Mouse (Mus musculus) hindbrain, embryonic 12.5 days (tissue): ENCODE results near the gene Gm8300. TPM values are rescaled to one million over a fixed set of nuclear protein-coding genes. Genes with fewer than 3 reads are reported as not detected.
A peak's percentile ranks its signal among the peaks of the same experiment; 100 is the strongest.
"Not testable (repeated sequence)": the region's sequence is repeated elsewhere in the genome, so short reads cannot be mapped to it uniquely, and the experiment has no call there.

Source experiments
- ATAC-seq: fragments of 200-750 bp; cut with Nextera tagmentation; 2 replicates; pipeline ENCODE4 v1.8.0; 2017; ENCODE audit warnings: moderate TSS enrichment; ENCODE audit not compliant: low FRiP score
- H3K27ac ChIP-seq: fragments of 300-500 bp; sonication (generic); 2 replicates; pipeline ENCODE4 v1.5.1; 2016; ENCODE audit warnings: mild to moderate bottlenecking
- H3K27me3 ChIP-seq: fragments of 300-500 bp; sonication (generic); 2 replicates; pipeline ENCODE4 v1.6.1; 2016; ENCODE audit warnings: mild to moderate bottlenecking
- H3K36me3 ChIP-seq: fragments of 300-500 bp; sonication (generic); 2 replicates; pipeline ENCODE4 v1.6.1; 2016; ENCODE audit warnings: mild to moderate bottlenecking
- H3K4me1 ChIP-seq: fragments of 300-500 bp; sonication (generic); 2 replicates; pipeline ENCODE4 v1.6.1; 2016
- H3K4me2 ChIP-seq: fragments of 300-500 bp; sonication (generic); replicated peaks from 2 replicates; pipeline ENCODE4 v1.6.1; 2016; ENCODE audit warnings: mild to moderate bottlenecking
- H3K4me3 ChIP-seq: fragments of 300-500 bp; sonication (generic); 2 replicates; pipeline ENCODE4 v1.5.1; 2016; ENCODE audit warnings: mild to moderate bottlenecking
- H3K9ac ChIP-seq: fragments of 300-500 bp; sonication (generic); 2 replicates; pipeline ENCODE4 v1.6.1; 2016; ENCODE audit warnings: mild to moderate bottlenecking, moderate library complexity
- H3K9me3 ChIP-seq: fragments of 300-500 bp; sonication (generic); replicated peaks from 2 replicates; pipeline ENCODE4 v1.6.1; 2016; ENCODE audit warnings: mild to moderate bottlenecking
- WGBS: fragments of 180-500 bp; shearing (Covaris S2); methylation state at CpG from one replicate; pipeline ENCODE4 v1.1.7; 2016; 5-methylcytosine and 5-hydroxymethylcytosine counted together
- polyA plus RNA-seq: library from polyadenylated mRNA; unstranded; fragments of >200 nt; fragmentation: Nextera tagmentation; extraction: Ambion mirVana; gene quantifications from 2 replicates; pipeline ENCODE4 v1.2.1, GENCODE M21; 2016

The Gm8300 gene
- not detected in 2 replicates for polyA plus RNA-seq

GRCm38 (mm10) chr12:87514016-87514415, at the start of gene Gm8300:
Gm8300 (plus strand) TSS chr12:87514316.
- H3K4me2 ChIP-seq, H3K27me3 ChIP-seq, ATAC-seq, H3K9me3 ChIP-seq, H3K36me3 ChIP-seq, H3K9ac ChIP-seq, H3K4me3 ChIP-seq, H3K27ac ChIP-seq, H3K4me1 ChIP-seq: not testable (repeated sequence)
- WGBS: 78% methylated on average over 4 of the region's 4 CpGs

GRCm38 (mm10) chr12:87464678-87465297, 49.3 kb upstream of the Gm8300 start:
- Histone ChIP-seq H3K4me2 (no peak overlapping the region), H3K36me3 (peaks cover 67% of the 10 kb centered on the region)

GRCm38 (mm10) chr12:87470263-87471136, 43.6 kb upstream of the Gm8300 start:
- ATAC-seq: no peak
- H3K27me3 ChIP-seq: no peaks in the 10 kb centered on the region
- 0 out of 2 replicates have a peak overlapping the region, but pooled peaks have one; percentile 83 for H3K9ac ChIP-seq
- no peak overlapping the region for H3K27ac ChIP-seq
- peak overlapping the region; percentile 74 for H3K4me3 ChIP-seq
- 75% methylated on average over 7 of the region's 7 CpGs for WGBS
- H3K4me2 ChIP-seq: peak overlapping the region; percentile 68
- H3K9me3 ChIP-seq: no peaks in the 10 kb centered on the region
- H3K36me3 ChIP-seq: peaks cover 19% of the 10 kb centered on the region
- peaks cover 14% of the 10 kb centered on the region for H3K4me1 ChIP-seq

More at GRCm38 (mm10) chr12:87464678-87465297, 49.3 kb upstream of the Gm8300 start:
- ATAC-seq: no peak
- Histone ChIP-seq H3K9ac (no peak overlapping the region), H3K4me1 (no peaks in the 10 kb centered on the region), H3K9me3 (no peaks in the 10 kb centered on the region), H3K4me3 (no peak overlapping the region), H3K27ac (no peak overlapping the region), H3K27me3 (no peaks in the 10 kb centered on the region)
- 91% methylated on average over 6 of the region's 6 CpGs for WGBS

- H3K27me3 ChIP-seq: no peaks in the 10 kb centered on the region
- peak overlapping the region; percentile 74 for H3K4me3 ChIP-seq
- peak overlapping the region; percentile 68 for H3K4me2 ChIP-seq
- no peak for ATAC-seq
- H3K9me3 ChIP-seq: no peaks in the 10 kb centered on the region
- under 1% methylated on average over 19 of the region's 19 CpGs for WGBS
- peak overlapping the region; percentile 83 for H3K9ac ChIP-seq
- H3K4me1 ChIP-seq: peaks cover 14% of the 10 kb centered on the region
- peaks cover 19% of the 10 kb centered on the region for H3K36me3 ChIP-seq
- H3K27ac ChIP-seq: peak overlapping the region; percentile 87
These were observed 42.6 kb upstream of the Gm8300 start for GRCm38 (mm10) chr12:87471421-87471963.

GRCm38 (mm10) chr12:87471964-87472786, 41.9 kb upstream of the Gm8300 start, which contains the start of gene Snw1:
Snw1 (minus strand) TSS chr12:87472274.
- no peaks in the 10 kb centered on the region for H3K27me3 ChIP-seq
- H3K4me3 ChIP-seq: peak within 1 kb of the TSS; percentile 74
- 3% methylated on average over 44 of the region's 45 CpGs for WGBS
- no peaks in the 10 kb centered on the region for H3K9me3 ChIP-seq
- H3K4me2 ChIP-seq: peak within 1 kb of the TSS; percentile 68
- H3K36me3 ChIP-seq: peaks cover 12% of the 10 kb centered on the region
- peak; percentile 96 for ATAC-seq
- peak within 1 kb of the TSS; percentile 83 for H3K9ac ChIP-seq
- peak within 1 kb of the TSS; percentile 87 for H3K27ac ChIP-seq
- H3K4me1 ChIP-seq: peaks cover 14% of the 10 kb centered on the region

- Histone ChIP-seq H3K4me3 (no peak overlapping the region), H3K36me3 (no peaks in the 10 kb centered on the region), H3K4me2 (no peak overlapping the region), H3K4me1 (peaks cover 14% of the 10 kb centered on the region), H3K27me3 (no peaks in the 10 kb centered on the region), H3K9me3 (no peaks in the 10 kb centered on the region), H3K27ac (no peak overlapping the region), H3K9ac (no peak overlapping the region)
- 81% methylated on average over 3 of the region's 3 CpGs for WGBS
- ATAC-seq: no peak
These were observed 39.4 kb upstream of the Gm8300 start for GRCm38 (mm10) chr12:87474756-87475155.

GRCm38 (mm10) chr12:87482482-87482881, 31.6 kb upstream of the Gm8300 start:
- H3K27me3 ChIP-seq, H3K9ac ChIP-seq, H3K36me3 ChIP-seq, H3K4me2 ChIP-seq, H3K4me3 ChIP-seq, H3K4me1 ChIP-seq, H3K27ac ChIP-seq, H3K9me3 ChIP-seq, ATAC-seq: not testable (repeated sequence)
- 78% methylated on average over 5 of the region's 5 CpGs for WGBS

- 67% methylated on average over 2 of the region's 2 CpGs for WGBS
- H3K36me3 ChIP-seq, H3K27ac ChIP-seq, H3K9ac ChIP-seq, H3K27me3 ChIP-seq, ATAC-seq, H3K4me1 ChIP-seq, H3K4me3 ChIP-seq, H3K4me2 ChIP-seq, H3K9me3 ChIP-seq: not testable (repeated sequence)
These were observed 25.4 kb upstream of the Gm8300 start for GRCm38 (mm10) chr12:87488683-87489082.

GRCm38 (mm10) chr12:87494421-87494820, 19.7 kb upstream of the Gm8300 start, which contains the start of gene Gm5788:
Gm5788 (plus strand) TSS chr12:87494721.
- not testable (repeated sequence) for H3K9me3 ChIP-seq, ATAC-seq, H3K27me3 ChIP-seq, H3K4me3 ChIP-seq, H3K4me2 ChIP-seq, H3K36me3 ChIP-seq, H3K9ac ChIP-seq, H3K27ac ChIP-seq, H3K4me1 ChIP-seq
- WGBS: 90% methylated on average over 3 of the region's 3 CpGs

GRCm38 (mm10) chr12:87519616-87520015, 5.5 kb downstream of the Gm8300 start:
- H3K4me3 ChIP-seq, H3K27me3 ChIP-seq, H3K9ac ChIP-seq, ATAC-seq, H3K36me3 ChIP-seq, H3K4me2 ChIP-seq, H3K4me1 ChIP-seq, H3K9me3 ChIP-seq, H3K27ac ChIP-seq: not testable (repeated sequence)
- 68% methylated on average over 3 of the region's 3 CpGs for WGBS

- H3K27me3 ChIP-seq: no peaks in the 10 kb centered on the region
- H3K4me3 ChIP-seq: no peak overlapping the region
- no peaks in the 10 kb centered on the region for H3K9me3 ChIP-seq
- 82% methylated on average over 3 of the region's 3 CpGs for WGBS
- H3K36me3 ChIP-seq: no peaks in the 10 kb centered on the region
- H3K4me2 ChIP-seq: no peak overlapping the region
- H3K9ac ChIP-seq: no peak overlapping the region
- H3K27ac ChIP-seq: no peak overlapping the region
- H3K4me1 ChIP-seq: no peaks in the 10 kb centered on the region
- no peak for ATAC-seq
These were observed 29.8 kb downstream of the Gm8300 start for GRCm38 (mm10) chr12:87543927-87544326.

- ATAC-seq, H3K27ac ChIP-seq: not testable (repeated sequence)
These were observed 36.5 kb downstream of the Gm8300 start for GRCm38 (mm10) chr12:87550628-87551027.

More at GRCm38 (mm10) chr12:87550628-87551027, 36.5 kb downstream of the Gm8300 start:
- H3K4me1 ChIP-seq, H3K9me3 ChIP-seq, H3K4me3 ChIP-seq, H3K27me3 ChIP-seq, H3K4me2 ChIP-seq, H3K9ac ChIP-seq, H3K36me3 ChIP-seq: not testable (repeated sequence)
- 76% methylated on average over 4 of the region's 4 CpGs for WGBS
